9 mouse cellular contexts compared by ENCODE assay signal in the genomic region with DNA sequence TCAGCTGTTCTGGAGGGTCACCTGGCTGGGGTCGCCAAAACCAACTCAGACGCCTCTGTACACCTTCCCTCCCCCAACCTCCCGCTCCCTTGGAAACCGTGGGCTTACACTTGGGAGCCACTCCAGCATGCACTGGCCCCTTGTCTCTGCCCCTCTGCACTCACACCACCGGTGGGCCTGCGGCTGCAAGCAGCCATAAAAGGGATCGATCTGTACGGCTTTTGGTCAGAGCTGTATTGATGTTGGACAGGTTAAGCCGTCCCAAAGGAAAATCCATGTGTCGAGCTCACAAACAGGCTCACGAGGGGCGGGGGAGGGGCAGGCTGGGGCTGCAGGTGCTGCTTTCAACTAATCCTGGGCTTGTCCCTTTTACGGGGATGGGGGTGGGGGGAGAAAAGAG. TPM values are rescaled to one million over a fixed set of nuclear protein-coding genes. Genes with fewer than 3 reads are reported as not detected.
DNase-seq lines count a peak whose midpoint lies in the region; ATAC-seq and TF ChIP-seq lines count a peak whose summit lies in the region.
"Had no signal": no experiment of that assay in that cellular context is flagged by ENCODE, and none has a peak within 500 bp of the region (broad histone marks: within the 10 kb centered on the region; RNA-seq: fewer than 3 reads in every experiment).

No protein-coding gene starts in this region.

- no peak for TF ChIP-seq CTCF in ES-Bruce4 (IDR thresholded peaks at IDR 0.05; ENCODE audit: low read depth, low read length)

- H3K4me1 ChIP-seq in heart, embryonic 15.5 days (replicated peaks): peaks cover 95% of the 10 kb centered on the region
- peaks cover 21% of the 10 kb centered on the region for H3K4me1 ChIP-seq in ES-Bruce4 (ENCODE audit: control insufficient read depth, insufficient read depth, low read length)
- peaks cover 69% of the 10 kb centered on the region for H3K4me1 ChIP-seq in hindbrain, embryonic 14.5 days (replicated peaks; ENCODE audit: control insufficient read depth, insufficient read depth, low read length)
- peaks cover 90% of the 10 kb centered on the region for H3K4me1 ChIP-seq in midbrain, embryonic 12.5 days

- no peak for ATAC-seq in heart, embryonic 15.5 days (replicated peaks; ENCODE audit: insufficient number of reproducible peaks, insufficient read depth, low FRiP score, low read depth)
- no peak for ATAC-seq in hindbrain, embryonic 14.5 days (ENCODE audit: low FRiP score)
- ATAC-seq in midbrain, embryonic 12.5 days (ENCODE audit: low FRiP score, low read depth): no peak

- intact Hi-C loops in heart, postnatal 14 days (cut with DNase I): no loop called here

- H3K9me3 ChIP-seq in heart, embryonic 15.5 days (replicated peaks): no peaks in the 10 kb centered on the region
- H3K9me3 ChIP-seq in ES-Bruce4 (replicated peaks; ENCODE audit: control insufficient read depth, insufficient read depth, low read length, poor library complexity, severe bottlenecking): no peaks in the 10 kb centered on the region
- no peaks in the 10 kb centered on the region for H3K9me3 ChIP-seq in hindbrain, embryonic 14.5 days (ENCODE audit: control insufficient read depth, low read length)
- no peaks in the 10 kb centered on the region for H3K9me3 ChIP-seq in midbrain, embryonic 12.5 days

- no peaks in the 10 kb centered on the region for H3K27me3 ChIP-seq in heart, embryonic 15.5 days
- H3K27me3 ChIP-seq in ES-Bruce4 (ENCODE audit: control insufficient read depth, insufficient read depth, low read length, poor library complexity, severe bottlenecking): no peaks in the 10 kb centered on the region
- H3K27me3 ChIP-seq in hindbrain, embryonic 14.5 days (ENCODE audit: control insufficient read depth, insufficient read depth, low read length): no peaks in the 10 kb centered on the region
- peaks cover 11% of the 10 kb centered on the region; the same call in 1 of the 2 replicates for H3K27me3 ChIP-seq in midbrain, embryonic 12.5 days

- no peaks in the 10 kb centered on the region for H3K36me3 ChIP-seq in heart, embryonic 15.5 days
- H3K36me3 ChIP-seq in ES-Bruce4 (ENCODE audit: control insufficient read depth, insufficient read depth, low read length, poor library complexity, severe bottlenecking): no peaks in the 10 kb centered on the region
- H3K36me3 ChIP-seq in hindbrain, embryonic 14.5 days (replicated peaks; ENCODE audit: control insufficient read depth, insufficient read depth): no peaks in the 10 kb centered on the region
- no peaks in the 10 kb centered on the region for H3K36me3 ChIP-seq in midbrain, embryonic 12.5 days

- no peak for DNase-seq in heart, postnatal 14 days
- DNase-seq in hindbrain, embryonic 14.5 days (ENCODE audit: low spot score): no peak
- no peak for DNase-seq in ovary, postnatal 36 days (ENCODE audit: low spot score)
- DNase-seq in retina, embryonic 14.5 days (ENCODE audit: low spot score): no peak
- DNase-seq in layer of hippocampus, postnatal 25 days (ENCODE audit: extremely low spot score in 1 of 2, low spot score in 1 of 2): no peak
- DNase-seq: adrenal gland, adult 8-10 months had no signal

- peak overlapping the region; percentile 87 for H3K27ac ChIP-seq in heart, embryonic 15.5 days
- no peak overlapping the region for H3K27ac ChIP-seq in ES-Bruce4 (ENCODE audit: insufficient read depth, low read length)
- no peak overlapping the region for H3K27ac ChIP-seq in hindbrain, embryonic 14.5 days
- H3K27ac ChIP-seq in midbrain, embryonic 12.5 days (replicated peaks): peak overlapping the region; percentile 36

- 32% methylated on average over 13 of the region's 13 CpGs for WGBS in heart, embryonic 15.5 days
- WGBS in hindbrain, embryonic 14.5 days: 24% methylated on average over 13 of the region's 13 CpGs
- WGBS in midbrain, embryonic 12.5 days: 11% methylated on average over 13 of the region's 13 CpGs

- TF ChIP-seq EP300 in ES-Bruce4 (IDR thresholded peaks at IDR 0.05; ENCODE audit: insufficient read depth, low read depth, low read length): no peak

- no peak for TF ChIP-seq POLR2A in ES-Bruce4 (IDR thresholded peaks at IDR 0.05; ENCODE audit: insufficient read depth, low read length)

- H3K4me3 ChIP-seq in heart, embryonic 15.5 days: no peak overlapping the region
- H3K4me3 ChIP-seq in ES-Bruce4 (ENCODE audit: low read depth, low read length): no peak overlapping the region
- no peak overlapping the region for H3K4me3 ChIP-seq in hindbrain, embryonic 14.5 days (replicated peaks; ENCODE audit: low read length)
- peak overlapping the region; percentile 2; the same call in 1 of the 2 replicates for H3K4me3 ChIP-seq in midbrain, embryonic 12.5 days

- no peak overlapping the region for H3K9ac ChIP-seq in heart, embryonic 15.5 days
- peak overlapping the region; percentile 10; the same call in 1 of the 2 replicates for H3K9ac ChIP-seq in ES-Bruce4 (ENCODE audit: low read depth, poor library complexity, severe bottlenecking)
- H3K9ac ChIP-seq in hindbrain, embryonic 14.5 days: peak overlapping the region; percentile 40; the same call in 1 of the 2 replicates
- no peak overlapping the region for H3K9ac ChIP-seq in midbrain, embryonic 12.5 days (replicated peaks)

- H3K4me2 ChIP-seq in heart, embryonic 15.5 days: peak overlapping the region; percentile 37
- peak overlapping the region; percentile 10 for H3K4me2 ChIP-seq in hindbrain, embryonic 14.5 days (replicated peaks)
- H3K4me2 ChIP-seq in midbrain, embryonic 12.5 days (replicated peaks): peak overlapping the region; percentile 14

RNA-seq across cellular contexts. Expression of gene Gins2, which starts 46.1 kb away (rescaled TPM):
- polyA plus RNA-seq in heart, embryonic 15.5 days (2015; fragmentation: Nextera tagmentation; extraction: Ambion mirVana): 43.9 and 56.2 TPM in 2 replicates
- 1 to 10 TPM; 3.2 to 6.4 TPM for total RNA-seq in heart, postnatal 14 days (2021)
- polyA plus RNA-seq in ES-Bruce4 (2011; ENCODE audit: insufficient read depth, insufficient read length, low read depth, missing spikeins): 51.3 and 52.0 TPM in 2 replicates
- 17.5 and 18.2 TPM in 2 replicates for polyA plus RNA-seq in hindbrain, embryonic 14.5 days (2014; fragmentation: Nextera tagmentation; extraction: Ambion mirVana)
- 73.7 and 84.8 TPM in 2 replicates for polyA plus RNA-seq in midbrain, embryonic 12.5 days (2016; fragmentation: Nextera tagmentation; extraction: Ambion mirVana)
- total RNA-seq in layer of hippocampus, postnatal 25 days (2021): 1 to 10 TPM; 2.9 to 4.6 TPM

Comparison
In these comparisons a context has a peak if more than half of its experiments do, and no peak if none do; other contexts are left out.
1. H3K27ac ChIP-seq: peak in heart, embryonic 15.5 days (single experiment) and midbrain, embryonic 12.5 days (single experiment); none in ES-Bruce4 (single experiment) and hindbrain, embryonic 14.5 days (single experiment).
2. H3K9ac ChIP-seq: peak in ES-Bruce4 (single experiment) and hindbrain, embryonic 14.5 days (single experiment); none in heart, embryonic 15.5 days (single experiment) and midbrain, embryonic 12.5 days (single experiment).
3. Peak in every context shown above with its lines, with median percentiles within 50 percentile points of each other: H3K4me2 ChIP-seq.